Mouse (Mus musculus) liver, postnatal 0 days (tissue): Measurements from ENCODE around the gene Tesk1.
A peak's percentile ranks its signal among the peaks of the same experiment; 100 is the strongest.

Source experiments
- CTCF ChIP-seq: sonication (generic); IDR thresholded peaks from 2 replicates; pipeline ENCODE4 v1.5.1; 2016; ENCODE audit warnings: antibody characterized with exemption, low read depth
- EP300 ChIP-seq: IDR thresholded peaks from 2 replicates; pipeline ENCODE4 v1.6.1; 2016; ENCODE audit warnings: antibody characterized with exemption, low read depth, mild to moderate bottlenecking

- TF ChIP-seq CTCF (peak; percentile 61), EP300 (no peak)
These were observed 35.4 kb upstream of the Tesk1 start for GRCm38 (mm10) chr4:43406162-43406971.
